Mouse (Mus musculus): ENCODE measurements around the gene Utp3.

GRCm38 (mm10) chr5:88542651-88543282 lies 11.5 kb upstream of the Utp3 start:
- no peak for TF ChIP-seq ZKSCAN1 (IDR thresholded peaks at IDR 0.05; ENCODE audit: borderline replicate concordance, low read depth, low read length)
- no peak for TF ChIP-seq E2F4 (IDR thresholded peaks at IDR 0.05; ENCODE audit: insufficient replicate concordance, low read depth, low read length)
- no peak for TF ChIP-seq POLR2A (IDR thresholded peaks at IDR 0.05; ENCODE audit: low read depth, low read length)
- peak; percentile 40 to 87; a peak in 3 of 4 replicates for TF ChIP-seq CTCF (conservative IDR thresholded peaks at IDR 0.05 in 1 of 2, IDR thresholded peaks at IDR 0.05 in 1 of 2; ENCODE audit: low read depth in 2 of 2, low read length in 2 of 2)
- TF ChIP-seq EP300 (IDR thresholded peaks at IDR 0.05; ENCODE audit: low read length) = no peak
- no peak for TF ChIP-seq JUN (IDR thresholded peaks at IDR 0.05; ENCODE audit: insufficient read depth, low read depth, low read length)
- no peak for TF ChIP-seq MAFK (IDR thresholded peaks at IDR 0.05; ENCODE audit: insufficient replicate concordance, low read length)
- TF ChIP-seq USF2 (conservative IDR thresholded peaks at IDR 0.05; ENCODE audit: low read depth, low read length) = no peak
- peak; percentile 6; the same call in 1 of the 2 replicates for TF ChIP-seq ZC3H11A (IDR thresholded peaks at IDR 0.05; ENCODE audit: low read depth, low read length)
- TF ChIP-seq JUND (conservative IDR thresholded peaks at IDR 0.05; ENCODE audit: low read depth, low read length) = 0 out of 2 replicates have a peak, but pooled peaks have one; percentile 3
- TF ChIP-seq ELF1 (IDR thresholded peaks at IDR 0.05; ENCODE audit: low read depth, low read length) = no peak
- no peak for TF ChIP-seq GABPA (IDR thresholded peaks at IDR 0.05; ENCODE audit: insufficient replicate concordance, low read depth, low read length)
- TF ChIP-seq POLR2AphosphoS2 (IDR thresholded peaks at IDR 0.05; ENCODE audit: low read depth, low read length) = no peak
